Mouse (Mus musculus) c-Kit-positive CD71-negative TER-119-negative erythroid progenitor cells, embryonic 14.5 days (primary cell): ENCODE data around the gene Hist2h2ab.
"Not testable (repeated sequence)": the region's sequence is repeated elsewhere in the genome, so short reads cannot be mapped to it uniquely, and the experiment has no call there.

Experiments used
- DNase-seq: peaks from one replicate; pipeline ENCODE4 v3.0.0-alpha.2; 2013; ENCODE audit warnings: low read depth

Hist2h2ab gene

GRCm38 (mm10) chr3:96219661-96220130 is at the start of gene Hist2h2ab, which contains the start of gene Bola1:
Hist2h2ab (plus strand) TSS chr3:96219865.
Bola1 (minus strand) TSS chr3:96219709.
- DNase-seq, result peak; percentile 57

GRCm38 (mm10) chr3:96170276-96170675 is 49.4 kb upstream of the Hist2h2ab start:
- no peak for DNase-seq

- DNase-seq, result no peak
Observed at GRCm38 (mm10) chr3:96170976-96171545, 48.6 kb upstream of the Hist2h2ab start.

GRCm38 (mm10) chr3:96171583-96172196 is 48.0 kb upstream of the Hist2h2ab start:
- no peak for DNase-seq

- DNase-seq, result peak; percentile 73
Observed at GRCm38 (mm10) chr3:96172197-96173178, 47.2 kb upstream of the Hist2h2ab start, which contains the start of gene Sf3b4. Sf3b4 (plus strand) TSS chr3:96172332.

- DNase-seq, result no peak
Observed at GRCm38 (mm10) chr3:96173185-96173584, 46.5 kb upstream of the Hist2h2ab start.

- not testable (repeated sequence) for DNase-seq
Observed at GRCm38 (mm10) chr3:96174042-96174441, 45.6 kb upstream of the Hist2h2ab start.

GRCm38 (mm10) chr3:96175251-96175650 is 44.4 kb upstream of the Hist2h2ab start:
- no peak for DNase-seq

- DNase-seq, result no peak
Observed at GRCm38 (mm10) chr3:96178427-96178826, 41.2 kb upstream of the Hist2h2ab start.

GRCm38 (mm10) chr3:96178902-96179301 is 40.8 kb upstream of the Hist2h2ab start:
- DNase-seq, result no peak

- DNase-seq, result no peak
Observed at GRCm38 (mm10) chr3:96179531-96179930, 40.1 kb upstream of the Hist2h2ab start.

- DNase-seq, result no peak
Observed at GRCm38 (mm10) chr3:96180727-96181477, 38.8 kb upstream of the Hist2h2ab start, which contains the start of gene Sv2a. Sv2a (plus strand) TSS chr3:96181151.

GRCm38 (mm10) chr3:96181510-96182381 is 37.9 kb upstream of the Hist2h2ab start:
- DNase-seq, result no peak

GRCm38 (mm10) chr3:96182382-96182776 is 37.3 kb upstream of the Hist2h2ab start:
- no peak for DNase-seq

- no peak for DNase-seq
Observed at GRCm38 (mm10) chr3:96192977-96193376, 26.7 kb upstream of the Hist2h2ab start.

GRCm38 (mm10) chr3:96194966-96195365 is 24.7 kb upstream of the Hist2h2ab start:
- DNase-seq, result no peak

- DNase-seq, result no peak
Observed at GRCm38 (mm10) chr3:96195616-96196313, 23.9 kb upstream of the Hist2h2ab start.

GRCm38 (mm10) chr3:96196437-96197128 is 23.1 kb upstream of the Hist2h2ab start:
- DNase-seq, result no peak

- peak; percentile 67 for DNase-seq
Observed at GRCm38 (mm10) chr3:96197129-96197749, 22.4 kb upstream of the Hist2h2ab start.
